Mouse (Mus musculus) testis, adult 2 months (tissue): ENCODE results near the gene Ddx10.

Experiments used
- CTCF ChIP-seq: fragments of 200-500 bp; IDR thresholded peaks from 2 replicates; pipeline ENCODE4 v1.5.1; 2012; ENCODE audit warnings: low read depth, mild to moderate bottlenecking, inconsistent platforms, low read length, moderate library complexity; ENCODE audit not compliant: control insufficient read depth, insufficient read depth, insufficient replicate concordance
- POLR2A ChIP-seq: fragments of 200-500 bp; IDR thresholded peaks from 2 replicates; pipeline ENCODE4 v1.6.1; 2012; ENCODE audit warnings: low read depth, mild to moderate bottlenecking, inconsistent platforms, low read length, moderate library complexity; ENCODE audit not compliant: control insufficient read depth

DNA sequence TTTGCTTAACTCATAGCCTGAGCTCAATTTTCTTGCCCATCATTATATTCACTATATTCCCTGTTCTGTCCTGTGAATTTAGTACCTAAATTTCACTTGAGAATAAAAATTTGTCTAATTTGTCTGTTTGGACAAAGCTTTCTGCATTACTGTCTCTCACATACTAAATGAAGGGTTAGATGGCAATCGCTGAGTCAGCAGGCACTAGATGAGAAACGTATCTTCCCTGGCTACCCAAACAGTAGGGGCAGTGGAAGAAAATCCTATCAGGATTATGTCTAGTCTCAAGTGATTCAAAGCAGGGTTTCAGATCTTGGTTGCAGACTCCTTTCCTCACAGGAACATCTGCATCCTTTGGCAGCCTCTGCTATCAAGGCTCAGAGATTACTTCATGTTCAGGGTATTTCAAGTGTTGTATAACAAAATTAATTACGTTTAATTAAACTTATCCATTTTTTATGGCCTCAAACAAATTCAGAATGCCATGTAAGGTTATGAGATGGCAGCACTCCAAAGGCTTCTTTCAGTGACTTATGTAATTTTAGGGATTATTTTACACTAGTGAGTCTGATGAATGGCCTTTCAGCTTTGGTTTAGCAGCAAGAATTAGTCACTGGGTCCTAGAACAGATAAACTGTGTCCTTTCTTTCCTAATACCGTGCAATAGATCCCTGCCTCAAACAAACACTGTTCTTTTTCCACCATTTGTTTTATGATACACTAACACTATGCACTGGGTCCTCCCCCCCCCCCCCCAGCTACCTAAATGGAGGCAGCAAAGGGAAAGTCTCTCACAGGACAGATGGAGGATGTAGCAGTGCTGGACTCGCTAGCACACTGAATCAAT, 152.3 kb downstream of the Ddx10 start:
- TF ChIP-seq POLR2A: no peak
- no peak for TF ChIP-seq CTCF
